ENCODE assay signal across 21 mouse cellular contexts in the genomic region with DNA sequence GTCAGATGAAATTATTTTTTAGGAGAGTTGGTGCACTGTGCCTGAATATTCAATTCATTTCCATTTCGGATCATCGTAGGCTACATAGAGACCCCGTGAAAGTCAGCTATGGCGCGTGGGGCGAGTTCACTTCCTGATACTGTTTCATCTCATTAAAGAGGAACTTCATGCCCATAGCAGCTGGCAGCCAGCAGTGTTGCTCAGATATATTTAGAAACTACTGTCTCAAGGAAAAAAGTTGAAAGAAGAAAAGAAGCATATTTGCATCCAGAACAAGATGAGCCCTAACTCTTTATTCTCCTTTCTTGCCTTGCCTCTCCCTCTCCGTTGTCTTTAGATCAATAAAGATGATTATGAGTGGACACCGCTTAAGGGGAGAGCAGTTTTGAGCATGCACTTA.
A peak's percentile ranks its signal among the peaks of the same experiment; 100 is the strongest.
DNase-seq lines count a peak whose midpoint lies in the region; ATAC-seq and TF ChIP-seq lines count a peak whose summit lies in the region.
"Had no signal": no experiment of that assay in that cellular context is flagged by ENCODE, and none has a peak within 500 bp of the region (broad histone marks: within the 10 kb centered on the region; RNA-seq: fewer than 3 reads in every experiment).

No protein-coding gene starts in this region.

- H3K27me3 ChIP-seq in splenic B cell, adult 2 months (ENCODE audit: control insufficient read depth, insufficient read depth, low read length, poor library complexity, severe bottlenecking), result no peaks in the 10 kb centered on the region
- H3K27me3 ChIP-seq in intestine, postnatal 0 days (replicated peaks; ENCODE audit: control insufficient read depth, insufficient read depth, low read length), result no peaks in the 10 kb centered on the region
- H3K27me3 ChIP-seq: forebrain, embryonic 13.5 days; hindbrain, embryonic 15.5 days; limb, embryonic 15.5 days; lung, embryonic 15.5 days; neural tube, embryonic 13.5 days had no signal

- no peaks in the 10 kb centered on the region for H3K9me3 ChIP-seq in intestine, postnatal 0 days (ENCODE audit: control insufficient read depth)
- H3K9me3 ChIP-seq: embryonic facial prominence, embryonic 10.5 days; forebrain, embryonic 13.5 days; hindbrain, embryonic 15.5 days; limb, embryonic 15.5 days; lung, embryonic 15.5 days; midbrain, embryonic 10.5 days; neural tube, embryonic 13.5 days had no signal

- no peaks in the 10 kb centered on the region for H3K36me3 ChIP-seq in splenic B cell, adult 2 months (ENCODE audit: control insufficient read depth, insufficient read depth, low read length, poor library complexity, severe bottlenecking)
- H3K36me3 ChIP-seq in intestine, postnatal 0 days (ENCODE audit: control insufficient read depth, insufficient read depth), result no peaks in the 10 kb centered on the region
- H3K36me3 ChIP-seq: embryonic facial prominence, embryonic 10.5 days; G1E; hindbrain, embryonic 15.5 days; limb, embryonic 15.5 days; lung, embryonic 15.5 days; midbrain, embryonic 10.5 days; neural tube, embryonic 13.5 days had no signal

- no peaks in the 10 kb centered on the region for H3K4me1 ChIP-seq in intestine, postnatal 0 days (replicated peaks; ENCODE audit: control insufficient read depth, insufficient read depth, low read length)
- H3K4me1 ChIP-seq: forebrain, embryonic 13.5 days; hindbrain, embryonic 15.5 days; limb, embryonic 15.5 days had no signal

- TF ChIP-seq CTCF in intestine, postnatal 0 days (IDR thresholded peaks at IDR 0.05; ENCODE audit: low read depth), result no peak

- DNase-seq in kidney, adult 9 months, result peak; percentile 5
- no peak for DNase-seq in kidney, postnatal 14 days
- peak; percentile 37 to 44 for DNase-seq in spleen, postnatal 36 days (ENCODE audit: low spot score in 2 of 2)
- no peak for DNase-seq in spleen, adult 12 weeks (ENCODE audit: low spot score)
- peak; percentile 65 for DNase-seq in splenic B cell, adult 2 months (ENCODE audit: low read depth, low spot score)
- DNase-seq: cerebellum, adult 11-12 months; cerebellum, postnatal 36 days; kidney, postnatal 10 days; right cerebral cortex, postnatal 25 days had no signal

- 84% methylated on average over 8 of the region's 8 CpGs for WGBS in intestine, postnatal 0 days

- ATAC-seq in hematopoietic stem cell, adult 5-6 weeks (replicated peaks in 1 of 2; ENCODE audit: insufficient read depth in 1 of 2, low FRiP score in 2 of 2, low TSS enrichment in 1 of 2, low read depth in 1 of 2, poor library complexity in 2 of 2, severe bottlenecking in 2 of 2), result peak; percentile 93 to 95
- ATAC-seq in intestine, postnatal 0 days, result no peak
- no peak for ATAC-seq in activated CD4-positive, CD25-positive, alpha-beta regulatory T cell, adult 4 months
- ATAC-seq: forebrain, embryonic 13.5 days; intestine, embryonic 16.5 days had no signal

- H3K4me3 ChIP-seq in intestine, postnatal 0 days (ENCODE audit: low read depth, low read length), result no peak overlapping the region
- H3K4me3 ChIP-seq: embryonic facial prominence, embryonic 10.5 days; forebrain, embryonic 13.5 days; hindbrain, embryonic 15.5 days; limb, embryonic 15.5 days; lung, embryonic 15.5 days; midbrain, embryonic 10.5 days; neural tube, embryonic 13.5 days had no signal

- H3K4me2 ChIP-seq in intestine, postnatal 0 days (replicated peaks; ENCODE audit: low read depth), result no peak overlapping the region
- H3K4me2 ChIP-seq: forebrain, embryonic 13.5 days; hindbrain, embryonic 15.5 days; limb, embryonic 15.5 days; lung, embryonic 15.5 days; neural tube, embryonic 13.5 days had no signal

- no peak overlapping the region for H3K27ac ChIP-seq in intestine, postnatal 0 days (ENCODE audit: low read depth, low read length)
- H3K27ac ChIP-seq: embryonic facial prominence, embryonic 10.5 days; forebrain, embryonic 13.5 days; hindbrain, embryonic 15.5 days; limb, embryonic 15.5 days; lung, embryonic 15.5 days; midbrain, embryonic 10.5 days; neural tube, embryonic 13.5 days had no signal

- no peak overlapping the region for H3K9ac ChIP-seq in intestine, postnatal 0 days (ENCODE audit: low read depth, low read length)
- H3K9ac ChIP-seq: forebrain, embryonic 13.5 days; hindbrain, embryonic 15.5 days; limb, embryonic 15.5 days; lung, embryonic 15.5 days; neural tube, embryonic 13.5 days had no signal

Comparison
In these comparisons a context has a peak if more than half of its experiments do, and no peak if none do; other contexts are left out.
1. DNase-seq: peak in kidney, adult 9 months (single experiment), spleen, postnatal 36 days (2 of 2) and splenic B cell, adult 2 months (single experiment); none in kidney, postnatal 14 days (single experiment) and spleen, adult 12 weeks (single experiment).
2. ATAC-seq: peak in hematopoietic stem cell, adult 5-6 weeks (2 of 2); none in intestine, postnatal 0 days (single experiment) and activated CD4-positive, CD25-positive, alpha-beta regulatory T cell, adult 4 months (single experiment).